Mouse (Mus musculus) central nervous system, embryonic 11.5 days (tissue): ENCODE measurements around the gene Gm11238. TPM values are rescaled to one million over a fixed set of nuclear protein-coding genes. Genes with fewer than 3 reads are reported as not detected.

Experiments used
- polyA plus RNA-seq: library from polyadenylated mRNA; depleted of rRNA; stranded (reverse); fragments of >200 nt; gene quantifications from 2 replicates; pipeline ENCODE4 v1.2.3, GENCODE M21; 2012; rRNA removed

Gene Gm11238
- polyA plus RNA-seq = not detected in 2 replicates

DNA sequence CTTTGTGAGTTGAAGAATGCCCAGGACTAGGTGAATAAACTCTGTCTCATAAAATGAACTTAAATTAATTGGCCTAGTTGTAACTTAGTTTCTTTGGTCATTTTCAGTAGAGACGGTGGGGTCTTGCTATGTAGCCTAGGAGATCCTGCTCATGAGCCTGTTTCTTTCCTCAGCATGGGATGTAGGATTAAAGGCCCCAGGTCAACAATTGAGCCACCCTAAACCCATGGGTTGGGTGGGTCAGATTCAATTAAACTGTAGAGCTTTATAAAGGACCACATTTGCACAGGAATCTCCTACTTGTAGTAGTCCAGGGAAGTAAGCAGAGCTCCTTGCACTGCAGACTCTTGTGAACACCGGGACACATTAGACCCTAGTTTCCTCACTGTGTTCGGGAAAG, at the start of gene Gm11238:
Gene Gm11238, plus strand, starts transcription at position 301 of the 400 bp plus-strand sequence.

DNA sequence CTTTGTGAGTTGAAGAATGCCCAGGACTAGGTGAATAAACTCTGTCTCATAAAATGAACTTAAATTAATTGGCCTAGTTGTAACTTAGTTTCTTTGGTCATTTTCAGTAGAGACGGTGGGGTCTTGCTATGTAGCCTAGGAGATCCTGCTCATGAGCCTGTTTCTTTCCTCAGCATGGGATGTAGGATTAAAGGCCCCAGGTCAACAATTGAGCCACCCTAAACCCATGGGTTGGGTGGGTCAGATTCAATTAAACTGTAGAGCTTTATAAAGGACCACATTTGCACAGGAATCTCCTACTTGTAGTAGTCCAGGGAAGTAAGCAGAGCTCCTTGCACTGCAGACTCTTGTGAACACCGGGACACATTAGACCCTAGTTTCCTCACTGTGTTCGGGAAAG, 15.0 kb downstream of the Gm11238 start, which contains the start of gene Gm11237:
Gene Gm11237, plus strand, starts transcription at position 301 of the 400 bp plus-strand sequence.

DNA sequence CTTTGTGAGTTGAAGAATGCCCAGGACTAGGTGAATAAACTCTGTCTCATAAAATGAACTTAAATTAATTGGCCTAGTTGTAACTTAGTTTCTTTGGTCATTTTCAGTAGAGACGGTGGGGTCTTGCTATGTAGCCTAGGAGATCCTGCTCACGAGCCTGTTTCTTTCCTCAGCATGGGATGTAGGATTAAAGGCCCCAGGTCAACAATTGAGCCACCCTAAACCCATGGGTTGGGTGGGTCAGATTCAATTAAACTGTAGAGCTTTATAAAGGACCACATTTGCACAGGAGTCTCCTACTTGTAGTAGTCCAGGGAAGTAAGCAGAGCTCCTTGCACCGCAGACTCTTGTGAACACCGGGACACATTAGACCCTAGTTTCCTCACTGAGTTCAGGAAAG, 30.1 kb downstream of the Gm11238 start, which contains the start of gene Gm11236:
Gene Gm11236, plus strand, starts transcription at position 301 of the 400 bp plus-strand sequence.

DNA sequence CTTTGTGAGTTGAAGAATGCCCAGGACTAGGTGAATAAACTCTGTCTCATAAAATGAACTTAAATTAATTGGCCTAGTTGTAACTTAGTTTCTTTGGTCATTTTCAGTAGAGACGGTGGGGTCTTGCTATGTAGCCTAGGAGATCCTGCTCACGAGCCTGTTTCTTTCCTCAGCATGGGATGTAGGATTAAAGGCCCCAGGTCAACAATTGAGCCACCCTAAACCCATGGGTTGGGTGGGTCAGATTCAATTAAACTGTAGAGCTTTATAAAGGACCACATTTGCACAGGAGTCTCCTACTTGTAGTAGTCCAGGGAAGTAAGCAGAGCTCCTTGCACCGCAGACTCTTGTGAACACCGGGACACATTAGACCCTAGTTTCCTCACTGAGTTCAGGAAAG, 60.4 kb downstream of the Gm11238 start, which contains the start of gene Gm11239:
Gene Gm11239, plus strand, starts transcription at position 301 of the 400 bp plus-strand sequence.

DNA sequence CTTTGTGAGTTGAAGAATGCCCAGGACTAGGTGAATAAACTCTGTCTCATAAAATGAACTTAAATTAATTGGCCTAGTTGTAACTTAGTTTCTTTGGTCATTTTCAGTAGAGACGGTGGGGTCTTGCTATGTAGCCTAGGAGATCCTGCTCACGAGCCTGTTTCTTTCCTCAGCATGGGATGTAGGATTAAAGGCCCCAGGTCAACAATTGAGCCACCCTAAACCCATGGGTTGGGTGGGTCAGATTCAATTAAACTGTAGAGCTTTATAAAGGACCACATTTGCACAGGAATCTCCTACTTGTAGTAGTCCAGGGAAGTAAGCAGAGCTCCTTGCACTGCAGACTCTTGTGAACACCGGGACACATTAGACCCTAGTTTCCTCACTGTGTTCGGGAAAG, 75.5 kb downstream of the Gm11238 start, which contains the start of gene Gm428:
Gene Gm428, plus strand, starts transcription at position 301 of the 400 bp plus-strand sequence.

Other genes with a start within 250 kb of the Gm11238 start
- not detected in 2 replicates for gene Gm11487, start 202.8 kb upstream of the Gm11238 start, polyA plus RNA-seq
- gene Gm11237, start 15.1 kb downstream of the Gm11238 start, polyA plus RNA-seq = not detected in 2 replicates
- not detected in 2 replicates for gene Gm11236, start 30.2 kb downstream of the Gm11238 start, polyA plus RNA-seq
- gene Gm11239, start 60.5 kb downstream of the Gm11238 start, polyA plus RNA-seq = not detected in 2 replicates
- not detected in 2 replicates for gene Gm428, start 75.6 kb downstream of the Gm11238 start, polyA plus RNA-seq
- 0.22 and 0.67 TPM in 2 replicates for gene Rasef, start 183.1 kb downstream of the Gm11238 start, polyA plus RNA-seq